8 mouse cellular contexts compared by ENCODE assay signal in the genomic region with DNA sequence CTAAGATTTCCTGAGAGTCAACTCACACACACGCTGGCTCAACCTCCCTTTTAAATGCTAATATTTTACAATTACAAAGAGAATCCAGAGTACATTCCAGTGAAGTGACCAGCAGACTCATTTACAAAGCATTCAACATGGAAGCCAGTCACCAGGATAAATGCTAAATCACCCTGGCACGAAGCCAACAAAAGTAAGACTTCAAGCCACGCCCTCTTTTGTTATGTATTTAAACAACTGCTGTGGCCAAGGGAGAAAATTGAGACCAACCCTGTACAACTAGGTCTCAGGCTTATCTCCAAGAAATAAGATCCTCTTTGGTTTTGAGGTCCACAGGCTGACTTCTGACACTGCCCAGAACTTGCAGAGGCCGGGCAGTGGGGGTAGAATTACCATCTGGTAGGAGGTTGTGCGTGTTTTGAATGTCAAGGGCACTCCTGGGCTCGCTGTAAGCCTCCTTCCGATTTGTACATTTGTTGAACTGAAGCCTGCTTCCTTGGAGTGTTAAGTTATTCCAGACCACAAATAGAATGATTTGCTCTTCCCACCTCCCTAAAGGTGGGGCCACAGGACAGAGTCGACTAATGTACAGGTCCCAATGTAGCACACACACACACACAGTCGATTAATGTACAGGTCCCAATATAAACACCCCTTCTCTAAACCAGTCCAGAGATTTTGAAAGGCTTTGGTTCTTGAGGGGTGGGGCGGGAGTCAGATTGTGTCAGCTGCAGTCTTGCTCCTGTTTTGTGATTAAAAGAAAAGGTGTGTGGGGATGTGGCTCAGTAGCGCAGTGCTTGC. TPM values are rescaled to one million over a fixed set of nuclear protein-coding genes. Genes with fewer than 3 reads are reported as not detected.
DNase-seq lines count a peak whose midpoint lies in the region; ATAC-seq and TF ChIP-seq lines count a peak whose summit lies in the region.

No protein-coding gene starts in this region.

- no peaks in the 10 kb centered on the region for H3K36me3 ChIP-seq in ES-Bruce4 (ENCODE audit: control insufficient read depth, insufficient read depth, low read length, poor library complexity, severe bottlenecking)
- H3K36me3 ChIP-seq in embryonic facial prominence, embryonic 15.5 days: no peaks in the 10 kb centered on the region
- H3K36me3 ChIP-seq in intestine, embryonic 16.5 days (ENCODE audit: control insufficient read depth, insufficient read depth, low read length): no peaks in the 10 kb centered on the region
- no peaks in the 10 kb centered on the region for H3K36me3 ChIP-seq in midbrain, embryonic 16.5 days (ENCODE audit: control insufficient read depth, insufficient read depth, low read length)

- TF ChIP-seq POLR2A in ES-Bruce4 (IDR thresholded peaks at IDR 0.05; ENCODE audit: insufficient read depth, low read length): no peak

- WGBS in embryonic facial prominence, embryonic 15.5 days: 25% methylated on average over 11 of the region's 11 CpGs
- WGBS in intestine, embryonic 16.5 days: 32% methylated on average over 11 of the region's 11 CpGs
- 29% methylated on average over 11 of the region's 11 CpGs for WGBS in midbrain, embryonic 16.5 days

- DNase-seq in 3134 (ENCODE audit: extremely low read depth, insufficient read length, low spot score): peak; percentile 66
- DNase-seq in layer of hippocampus, postnatal 25 days (ENCODE audit: extremely low spot score in 1 of 2, low spot score in 1 of 2): no peak
- DNase-seq in left cerebral cortex, adult 9 months (ENCODE audit: low spot score in 2 of 2): no peak
- DNase-seq in spleen, postnatal 10 days (ENCODE audit: low spot score in 2 of 2): no peak

- no peak for TF ChIP-seq CTCF in ES-Bruce4 (IDR thresholded peaks at IDR 0.05; ENCODE audit: low read depth, low read length)

- peak overlapping the region; percentile 88 for H3K9ac ChIP-seq in ES-Bruce4 (ENCODE audit: low read depth, poor library complexity, severe bottlenecking)
- H3K9ac ChIP-seq in embryonic facial prominence, embryonic 15.5 days: no peak overlapping the region
- H3K9ac ChIP-seq in intestine, embryonic 16.5 days (ENCODE audit: low read depth, low read length): no peak overlapping the region
- H3K9ac ChIP-seq in midbrain, embryonic 16.5 days (ENCODE audit: low read depth, low read length): no peak overlapping the region

- peaks cover 8% of the 10 kb centered on the region; the same call in 1 of the 2 replicates for H3K9me3 ChIP-seq in ES-Bruce4 (replicated peaks; ENCODE audit: control insufficient read depth, insufficient read depth, low read length, poor library complexity, severe bottlenecking)
- H3K9me3 ChIP-seq in embryonic facial prominence, embryonic 15.5 days (replicated peaks): peaks cover 9% of the 10 kb centered on the region; the same call in 1 of the 2 replicates
- H3K9me3 ChIP-seq in intestine, embryonic 16.5 days (ENCODE audit: control insufficient read depth, low read length): peaks cover 6% of the 10 kb centered on the region
- peaks cover 14% of the 10 kb centered on the region; the same call in 1 of the 2 replicates for H3K9me3 ChIP-seq in midbrain, embryonic 16.5 days (replicated peaks; ENCODE audit: control insufficient read depth, low read length, poor library complexity, severe bottlenecking)

- H3K4me1 ChIP-seq in ES-Bruce4 (ENCODE audit: control insufficient read depth, insufficient read depth, low read length): peaks cover 10% of the 10 kb centered on the region
- H3K4me1 ChIP-seq in embryonic facial prominence, embryonic 15.5 days: peaks cover 15% of the 10 kb centered on the region
- H3K4me1 ChIP-seq in intestine, embryonic 16.5 days (ENCODE audit: control insufficient read depth, insufficient read depth, low read length): peaks cover 9% of the 10 kb centered on the region
- no peaks in the 10 kb centered on the region for H3K4me1 ChIP-seq in midbrain, embryonic 16.5 days (ENCODE audit: control insufficient read depth, insufficient read depth, low read length)

- H3K27ac ChIP-seq in ES-Bruce4 (ENCODE audit: insufficient read depth, low read length): peak overlapping the region; percentile 99
- H3K27ac ChIP-seq in embryonic facial prominence, embryonic 15.5 days (replicated peaks): peak overlapping the region; percentile 58
- peak overlapping the region; percentile 73 for H3K27ac ChIP-seq in intestine, embryonic 16.5 days (ENCODE audit: low read length)
- H3K27ac ChIP-seq in midbrain, embryonic 16.5 days (ENCODE audit: low read length): no peak overlapping the region

- peak overlapping the region; percentile 4; the same call in 1 of the 2 replicates for H3K4me2 ChIP-seq in embryonic facial prominence, embryonic 15.5 days (replicated peaks)
- no peak overlapping the region for H3K4me2 ChIP-seq in intestine, embryonic 16.5 days (ENCODE audit: low read depth, low read length)
- H3K4me2 ChIP-seq in midbrain, embryonic 16.5 days (ENCODE audit: low read length): no peak overlapping the region

- TF ChIP-seq EP300 in ES-Bruce4 (IDR thresholded peaks at IDR 0.05; ENCODE audit: insufficient read depth, low read depth, low read length): peak; percentile 88

- H3K27me3 ChIP-seq in ES-Bruce4 (ENCODE audit: control insufficient read depth, insufficient read depth, low read length, poor library complexity, severe bottlenecking): no peaks in the 10 kb centered on the region
- no peaks in the 10 kb centered on the region for H3K27me3 ChIP-seq in embryonic facial prominence, embryonic 15.5 days
- H3K27me3 ChIP-seq in intestine, embryonic 16.5 days (replicated peaks; ENCODE audit: control insufficient read depth, insufficient read depth, low read length): no peaks in the 10 kb centered on the region
- H3K27me3 ChIP-seq in midbrain, embryonic 16.5 days (ENCODE audit: control insufficient read depth, insufficient read depth, low read depth, low read length): no peaks in the 10 kb centered on the region

- ATAC-seq in embryonic facial prominence, embryonic 15.5 days (ENCODE audit: insufficient number of reproducible peaks, low FRiP score, low TSS enrichment, low read depth): peak; percentile 65; the same call in 1 of the 2 replicates
- ATAC-seq in intestine, embryonic 16.5 days: peak; percentile 82
- ATAC-seq in midbrain, embryonic 16.5 days: 0 out of 2 replicates have a peak, but pooled peaks have one; percentile 21

- no peak overlapping the region for H3K4me3 ChIP-seq in ES-Bruce4 (ENCODE audit: low read depth, low read length)
- H3K4me3 ChIP-seq in embryonic facial prominence, embryonic 15.5 days (replicated peaks): no peak overlapping the region
- no peak overlapping the region for H3K4me3 ChIP-seq in intestine, embryonic 16.5 days (ENCODE audit: low read length)
- no peak overlapping the region for H3K4me3 ChIP-seq in midbrain, embryonic 16.5 days (ENCODE audit: low read depth, low read length)

RNA-seq across cellular contexts. Expression of a gene that starts 29.9 kb away (rescaled TPM):
- 19.9 and 21.1 TPM in 2 replicates for polyA plus RNA-seq in ES-Bruce4 (2011; ENCODE audit: insufficient read depth, insufficient read length, low read depth, missing spikeins)
- polyA plus RNA-seq in embryonic facial prominence, embryonic 15.5 days (2015; fragmentation: Nextera tagmentation; extraction: Ambion mirVana): 68.1 and 71.6 TPM in 2 replicates
- polyA plus RNA-seq in intestine, embryonic 16.5 days (2015; fragmentation: Nextera tagmentation; extraction: Ambion mirVana): 94.5 and 97.3 TPM in 2 replicates
- polyA plus RNA-seq in midbrain, embryonic 16.5 days (2015; fragmentation: Nextera tagmentation; extraction: Ambion mirVana): 58.7 and 69.5 TPM in 2 replicates
- total RNA-seq in layer of hippocampus, postnatal 25 days (2021): 10 to 100 TPM; 30.9 to 33.1 TPM

Comparison
In these comparisons a context has a peak if more than half of its experiments do, and no peak if none do; other contexts are left out.
1. ATAC-seq: peak in every context shown above with its lines; median percentile 82 in intestine, embryonic 16.5 days; 65 in embryonic facial prominence, embryonic 15.5 days; 21 in midbrain, embryonic 16.5 days.